ENCODE assay signal across 8 mouse cellular contexts in the genomic region with DNA sequence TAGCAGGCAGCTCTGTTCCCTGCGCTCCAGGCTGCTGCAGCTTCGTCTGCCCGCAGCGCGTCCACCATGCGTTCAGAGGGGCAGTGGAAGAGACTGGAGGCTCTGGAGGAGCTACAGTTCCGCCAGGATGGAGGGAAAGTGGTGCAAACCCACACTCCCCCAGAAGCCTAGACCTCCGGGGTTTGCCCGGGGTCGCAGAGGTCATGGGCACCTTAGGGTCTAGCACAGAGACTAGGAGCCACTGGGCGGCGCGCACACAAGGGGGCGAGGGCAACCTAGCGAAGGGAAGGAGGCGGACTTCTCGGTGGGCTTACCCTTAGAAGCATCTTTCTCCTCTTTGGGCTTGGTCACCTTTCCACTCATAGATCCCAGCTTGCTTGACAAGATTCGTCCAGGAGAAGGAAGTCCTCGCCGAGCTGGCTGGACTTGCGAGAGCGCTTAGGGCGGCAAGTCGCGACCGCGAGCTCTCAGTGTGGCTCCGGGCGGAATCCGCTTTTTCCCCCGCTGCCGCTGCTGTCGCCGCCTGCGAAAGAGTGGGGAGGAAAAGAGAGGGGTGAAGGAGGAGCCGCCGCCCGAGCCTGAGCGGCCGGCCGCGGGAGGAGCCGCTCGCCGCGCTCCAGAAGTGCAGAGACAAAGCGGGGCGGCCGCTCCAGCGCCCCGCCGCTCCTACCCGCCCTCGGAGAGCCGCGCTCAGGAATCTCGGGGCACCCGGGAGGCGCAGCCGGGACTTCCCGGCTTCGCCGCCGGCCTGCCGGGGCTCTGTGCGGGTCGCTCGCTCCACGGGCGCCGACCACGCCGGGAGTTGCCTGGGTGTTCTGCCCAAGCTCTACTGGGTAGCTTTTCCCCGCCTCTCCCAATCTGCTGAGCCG. TPM values are rescaled to one million over a fixed set of nuclear protein-coding genes. Genes with fewer than 3 reads are reported as not detected.
DNase-seq lines count a peak whose midpoint lies in the region; ATAC-seq lines count a peak whose summit lies in the region.

No protein-coding gene starts in this region.

- no peaks in the 10 kb centered on the region for H3K36me3 ChIP-seq in lung, embryonic 15.5 days
- H3K36me3 ChIP-seq in intestine, embryonic 16.5 days (ENCODE audit: control insufficient read depth, insufficient read depth, low read length): no peaks in the 10 kb centered on the region
- no peaks in the 10 kb centered on the region for H3K36me3 ChIP-seq in liver, embryonic 12.5 days
- no peaks in the 10 kb centered on the region for H3K36me3 ChIP-seq in neural tube, embryonic 13.5 days

- H3K4me1 ChIP-seq in lung, embryonic 15.5 days: no peaks in the 10 kb centered on the region
- H3K4me1 ChIP-seq in intestine, embryonic 16.5 days (ENCODE audit: control insufficient read depth, insufficient read depth, low read length): no peaks in the 10 kb centered on the region
- H3K4me1 ChIP-seq in liver, embryonic 12.5 days: no peaks in the 10 kb centered on the region
- no peaks in the 10 kb centered on the region for H3K4me1 ChIP-seq in neural tube, embryonic 13.5 days (replicated peaks)

- ATAC-seq in lung, embryonic 15.5 days (ENCODE audit: borderline replicate concordance, extremely low read depth, low FRiP score, low TSS enrichment): peak; percentile 72
- ATAC-seq in intestine, embryonic 16.5 days: peak; percentile 76
- no peak for ATAC-seq in liver, embryonic 12.5 days
- peak; percentile 71 for ATAC-seq in neural tube, embryonic 13.5 days (ENCODE audit: low read depth)

- peak overlapping the region; percentile 45 for H3K4me3 ChIP-seq in lung, embryonic 15.5 days
- H3K4me3 ChIP-seq in intestine, embryonic 16.5 days (ENCODE audit: low read length): peak overlapping the region; percentile 50
- H3K4me3 ChIP-seq in liver, embryonic 12.5 days: peak overlapping the region; percentile 37
- H3K4me3 ChIP-seq in neural tube, embryonic 13.5 days: peak overlapping the region; percentile 54

- peaks cover 7% of the 10 kb centered on the region; the same call in 1 of the 2 replicates for H3K27me3 ChIP-seq in lung, embryonic 15.5 days
- H3K27me3 ChIP-seq in intestine, embryonic 16.5 days (replicated peaks; ENCODE audit: control insufficient read depth, insufficient read depth, low read length): no peaks in the 10 kb centered on the region
- peaks cover 44% of the 10 kb centered on the region for H3K27me3 ChIP-seq in liver, embryonic 12.5 days (replicated peaks)
- H3K27me3 ChIP-seq in neural tube, embryonic 13.5 days: no peaks in the 10 kb centered on the region

- WGBS in lung, embryonic 15.5 days: 11% methylated on average over 53 of the region's 75 CpGs
- 18% methylated on average over 69 of the region's 75 CpGs for WGBS in intestine, embryonic 16.5 days
- 10% methylated on average over 62 of the region's 75 CpGs for WGBS in liver, embryonic 12.5 days (ENCODE audit: insufficient replicate concordance)
- 19% methylated on average over 62 of the region's 75 CpGs for WGBS in neural tube, embryonic 13.5 days

- H3K9ac ChIP-seq in lung, embryonic 15.5 days: peak overlapping the region; percentile 34; the same call in 1 of the 2 replicates
- peak overlapping the region; percentile 53 for H3K9ac ChIP-seq in intestine, embryonic 16.5 days (ENCODE audit: low read depth, low read length)
- no peak overlapping the region for H3K9ac ChIP-seq in liver, embryonic 12.5 days
- peak overlapping the region; percentile 75 for H3K9ac ChIP-seq in neural tube, embryonic 13.5 days

- no peak for DNase-seq in lung, postnatal 36 days
- DNase-seq in cerebellum, adult 9-10 months: peak; percentile 31
- peak; percentile 5 to 17 for DNase-seq in frontal cortex, postnatal 14 days (ENCODE audit: low spot score in 2 of 2)
- peak; percentile 12 to 19 for DNase-seq in thymus, postnatal 10 days (ENCODE audit: low spot score in 2 of 2)

- H3K9me3 ChIP-seq in lung, embryonic 15.5 days: no peaks in the 10 kb centered on the region
- no peaks in the 10 kb centered on the region for H3K9me3 ChIP-seq in intestine, embryonic 16.5 days (ENCODE audit: control insufficient read depth, low read length)
- no peaks in the 10 kb centered on the region for H3K9me3 ChIP-seq in liver, embryonic 12.5 days (replicated peaks)
- no peaks in the 10 kb centered on the region for H3K9me3 ChIP-seq in neural tube, embryonic 13.5 days

- H3K27ac ChIP-seq in lung, embryonic 15.5 days: no peak overlapping the region
- H3K27ac ChIP-seq in intestine, embryonic 16.5 days (ENCODE audit: low read length): no peak overlapping the region
- H3K27ac ChIP-seq in liver, embryonic 12.5 days: no peak overlapping the region
- peak overlapping the region; percentile 84 for H3K27ac ChIP-seq in neural tube, embryonic 13.5 days (replicated peaks)

- peak overlapping the region; percentile 80 for H3K4me2 ChIP-seq in lung, embryonic 15.5 days
- H3K4me2 ChIP-seq in intestine, embryonic 16.5 days (ENCODE audit: low read depth, low read length): peak overlapping the region; percentile 74
- H3K4me2 ChIP-seq in liver, embryonic 12.5 days: peak overlapping the region; percentile 52
- H3K4me2 ChIP-seq in neural tube, embryonic 13.5 days: peak overlapping the region; percentile 61

RNA-seq across cellular contexts. Expression of a gene that starts 0.8 kb away (rescaled TPM):
- 6.2 and 6.9 TPM in 2 replicates for polyA plus RNA-seq in lung, embryonic 15.5 days (2015; fragmentation: Nextera tagmentation; extraction: Ambion mirVana)
- 26.2 and 27.7 TPM in 2 replicates for polyA plus RNA-seq in intestine, embryonic 16.5 days (2015; fragmentation: Nextera tagmentation; extraction: Ambion mirVana)
- polyA plus RNA-seq in liver, embryonic 12.5 days (2016; fragmentation: Nextera tagmentation; extraction: Ambion mirVana): 4.7 and 5.2 TPM in 2 replicates
- polyA plus RNA-seq in neural tube, embryonic 13.5 days (2015; fragmentation: Nextera tagmentation; extraction: Ambion mirVana): 224 and 253 TPM in 2 replicates
